Mouse (Mus musculus) activated CD4-positive, CD25-positive, alpha-beta regulatory T cell, adult 9 weeks (primary cell): ENCODE data around the gene Clec10a. TPM values are rescaled to one million over a fixed set of nuclear protein-coding genes. Genes with fewer than 3 reads are reported as not detected.

Source experiments
- polyA plus RNA-seq: library from polyadenylated mRNA; unstranded; fragments of 100-300 nt; shearing (Covaris generic); gene quantifications from one replicate; pipeline ENCODE4 v1.2.1, GENCODE M21; 2017

Clec10a gene
- polyA plus RNA-seq: not detected

GRCm38 (mm10) chr11:70155897-70156296, at the start of gene Clec10a:
Gene Clec10a, plus strand, starts transcription at chr11:70156197.

GRCm38 (mm10) chr11:70129926-70130379, 26.0 kb upstream of the Clec10a start, which contains the start of gene Mgl2:
Gene Mgl2, plus strand, starts transcription at chr11:70130329.

GRCm38 (mm10) chr11:70212423-70212822, 56.4 kb downstream of the Clec10a start, which contains the start of gene Slc16a11:
Gene Slc16a11, plus strand, starts transcription at chr11:70212752.

Other genes starting within 250 kb of the Clec10a start
- gene Gps2, start 242.3 kb upstream of the Clec10a start, polyA plus RNA-seq: 135 TPM
- gene Eif5a, start 234.2 kb upstream of the Clec10a start, polyA plus RNA-seq: 1,138 TPM
- gene Ybx2, start 220.4 kb upstream of the Clec10a start, polyA plus RNA-seq: not detected
- gene Slc2a4, start 208.0 kb upstream of the Clec10a start, polyA plus RNA-seq: 0.31 TPM
- not detected for gene Cldn7, start 191.4 kb upstream of the Clec10a start, polyA plus RNA-seq
- gene Ctdnep1, start 175.0 kb upstream of the Clec10a start, polyA plus RNA-seq: 30.2 TPM
- 70.4 TPM for gene Elp5, start 173.7 kb upstream of the Clec10a start, polyA plus RNA-seq
- 493 TPM for gene Gabarap, start 165.1 kb upstream of the Clec10a start, polyA plus RNA-seq
- gene Phf23, start 160.4 kb upstream of the Clec10a start, polyA plus RNA-seq: 114 TPM
- gene Dvl2, start 155.6 kb upstream of the Clec10a start, polyA plus RNA-seq: 19.7 TPM
- gene Acadvl, start 140.8 kb upstream of the Clec10a start, polyA plus RNA-seq: 120 TPM
- gene Dlg4, start 139.3 kb upstream of the Clec10a start, polyA plus RNA-seq: 9.4 TPM
- gene Asgr1, start 102.1 kb upstream of the Clec10a start, polyA plus RNA-seq: not detected
- gene Asgr2, start 63.6 kb upstream of the Clec10a start, polyA plus RNA-seq: not detected
- gene Mgl2, start 25.9 kb upstream of the Clec10a start, polyA plus RNA-seq: not detected
- 0.24 TPM for gene Slc16a11, start 56.6 kb downstream of the Clec10a start, polyA plus RNA-seq
- 4.5 TPM for gene Slc16a13, start 64.9 kb downstream of the Clec10a start, polyA plus RNA-seq
- 0.29 TPM for gene Bcl6b, start 73.6 kb downstream of the Clec10a start, polyA plus RNA-seq
- gene 0610010K14Rik, start 81.7 kb downstream of the Clec10a start, polyA plus RNA-seq: 187 TPM
- gene Gm21988, start 83.6 kb downstream of the Clec10a start, polyA plus RNA-seq: 3.3 TPM
- 281 TPM for gene Rnasek, start 83.6 kb downstream of the Clec10a start, polyA plus RNA-seq
- 0.27 TPM for gene Alox12, start 99.2 kb downstream of the Clec10a start, polyA plus RNA-seq
- not detected for gene Alox12e, start 166.4 kb downstream of the Clec10a start, polyA plus RNA-seq
- not detected for gene Alox15, start 195.8 kb downstream of the Clec10a start, polyA plus RNA-seq